7 mouse cellular contexts compared by ENCODE assay signal in genomic region chr11:69670786-69671725, GRCm38 (mm10). TPM values are rescaled to one million over a fixed set of nuclear protein-coding genes. Genes with fewer than 3 reads are reported as not detected.
DNase-seq lines count a peak whose midpoint lies in the region; ATAC-seq lines count a peak whose summit lies in the region.

No protein-coding gene starts in this region.

- intact Hi-C loops in gastrocnemius, postnatal 36 days (cut with DNase I): no loop called here
- intact Hi-C loops in left cerebral cortex, postnatal 36 days (cut with DNase I): no loop called here

- peak; percentile 67 for ATAC-seq in intestine, embryonic 16.5 days
- peak; percentile 66 for ATAC-seq in midbrain, embryonic 11.5 days (ENCODE audit: low FRiP score)

- no peaks in the 10 kb centered on the region for H3K9me3 ChIP-seq in intestine, embryonic 16.5 days (ENCODE audit: control insufficient read depth, low read length)
- H3K9me3 ChIP-seq in midbrain, embryonic 11.5 days (ENCODE audit: control insufficient read depth, low read length): no peaks in the 10 kb centered on the region

- H3K27me3 ChIP-seq in intestine, embryonic 16.5 days (replicated peaks; ENCODE audit: control insufficient read depth, insufficient read depth, low read length): no peaks in the 10 kb centered on the region
- no peaks in the 10 kb centered on the region for H3K27me3 ChIP-seq in midbrain, embryonic 11.5 days (ENCODE audit: control insufficient read depth, insufficient read depth, low read length)

- under 1% methylated on average over 60 of the region's 61 CpGs for WGBS in intestine, embryonic 16.5 days
- 2% methylated on average over 53 of the region's 61 CpGs for WGBS in midbrain, embryonic 11.5 days

- peak overlapping the region; percentile 99 for H3K27ac ChIP-seq in intestine, embryonic 16.5 days (ENCODE audit: low read length)
- peak overlapping the region; percentile 91 for H3K27ac ChIP-seq in midbrain, embryonic 11.5 days (ENCODE audit: low read depth, low read length)

- H3K9ac ChIP-seq in intestine, embryonic 16.5 days (ENCODE audit: low read depth, low read length): peak overlapping the region; percentile 99
- peak overlapping the region; percentile 100 for H3K9ac ChIP-seq in midbrain, embryonic 11.5 days (ENCODE audit: low read length)

- peak overlapping the region; percentile 99 for H3K4me3 ChIP-seq in intestine, embryonic 16.5 days (ENCODE audit: low read length)
- peak overlapping the region; percentile 100 for H3K4me3 ChIP-seq in midbrain, embryonic 11.5 days (ENCODE audit: low read depth, low read length)

- DNase-seq in adrenal gland, adult 18-20 months (ENCODE audit: low spot score in 2 of 2): peak; percentile 96
- DNase-seq in embryo, embryonic 11 days: peak; percentile 96
- peak; percentile 91 to 95 for DNase-seq in gastrocnemius, postnatal 36 days
- DNase-seq in left cerebral cortex, postnatal 36 days (ENCODE audit: low spot score in 2 of 2): peak; percentile 90 to 91
- DNase-seq in midbrain, embryonic 11.5 days (ENCODE audit: low spot score, missing footprints): peak; percentile 99
- DNase-seq in skeletal muscle tissue, adult 2 months (ENCODE audit: low read depth, low spot score): peak; percentile 95

- peaks cover 22% of the 10 kb centered on the region for H3K4me1 ChIP-seq in intestine, embryonic 16.5 days (ENCODE audit: control insufficient read depth, insufficient read depth, low read length)
- peaks cover 21% of the 10 kb centered on the region for H3K4me1 ChIP-seq in midbrain, embryonic 11.5 days (ENCODE audit: control insufficient read depth, insufficient read depth, low read length)

- H3K4me2 ChIP-seq in intestine, embryonic 16.5 days (ENCODE audit: low read depth, low read length): peak overlapping the region; percentile 88
- peak overlapping the region; percentile 94 for H3K4me2 ChIP-seq in midbrain, embryonic 11.5 days

- peaks cover 19% of the 10 kb centered on the region for H3K36me3 ChIP-seq in intestine, embryonic 16.5 days (ENCODE audit: control insufficient read depth, insufficient read depth, low read length)
- peaks cover 30% of the 10 kb centered on the region for H3K36me3 ChIP-seq in midbrain, embryonic 11.5 days (ENCODE audit: control insufficient read depth, insufficient read depth, low read length)

RNA-seq across cellular contexts. Expression of gene Eif4a1, which starts 1.2 kb away (rescaled TPM):
- 100 to 1,000 TPM; 584 to 655 TPM for total RNA-seq in adrenal gland, adult 18-20 months (2021)
- 100 to 1,000 TPM in 1 of 2 experiments, 10 to 100 TPM in 1; 74.1 to 103 TPM for total RNA-seq in gastrocnemius, postnatal 36 days (2021)
- polyA plus RNA-seq in intestine, embryonic 16.5 days (2015; fragmentation: Nextera tagmentation; extraction: Ambion mirVana): 524 and 563 TPM in 2 replicates
- 100 to 1,000 TPM; 276 to 285 TPM for total RNA-seq in left cerebral cortex, postnatal 36 days (2021)
- polyA plus RNA-seq in midbrain, embryonic 11.5 days (2014; fragmentation: Nextera tagmentation; extraction: Ambion mirVana): 877 and 900 TPM in 2 replicates

RNA-seq across cellular contexts. Expression of gene Cd68, which starts 5.1 kb away (rescaled TPM):
- total RNA-seq in adrenal gland, adult 18-20 months (2021): 10 to 100 TPM; 20.5 to 36.7 TPM
- 1 to 10 TPM; 2.6 to 3.2 TPM for total RNA-seq in gastrocnemius, postnatal 36 days (2021)
- polyA plus RNA-seq in intestine, embryonic 16.5 days (2015; fragmentation: Nextera tagmentation; extraction: Ambion mirVana): 14.0 and 14.7 TPM in 2 replicates
- 10 to 100 TPM; 14.9 to 15.1 TPM for total RNA-seq in left cerebral cortex, postnatal 36 days (2021)
- polyA plus RNA-seq in midbrain, embryonic 11.5 days (2014; fragmentation: Nextera tagmentation; extraction: Ambion mirVana): 7.0 and 7.9 TPM in 2 replicates

RNA-seq across cellular contexts. Expression of gene Mpdu1, which starts 8.6 kb away (rescaled TPM):
- total RNA-seq in adrenal gland, adult 18-20 months (2021): 100 to 1,000 TPM in 1 of 2 experiments, 10 to 100 TPM in 1; 95.7 to 117 TPM
- total RNA-seq in gastrocnemius, postnatal 36 days (2021): 1 to 10 TPM; 8.0 to 8.3 TPM
- 68.3 and 69.9 TPM in 2 replicates for polyA plus RNA-seq in intestine, embryonic 16.5 days (2015; fragmentation: Nextera tagmentation; extraction: Ambion mirVana)
- total RNA-seq in left cerebral cortex, postnatal 36 days (2021): 10 to 100 TPM; 59.8 to 62.3 TPM
- polyA plus RNA-seq in midbrain, embryonic 11.5 days (2014; fragmentation: Nextera tagmentation; extraction: Ambion mirVana): 31.2 and 34.5 TPM in 2 replicates

RNA-seq across cellular contexts. Expression of gene Senp3, which starts 10.8 kb away (rescaled TPM):
- total RNA-seq in adrenal gland, adult 18-20 months (2021): 10 to 100 TPM; 69.0 to 79.8 TPM
- 10 to 100 TPM; 22.7 TPM for total RNA-seq in gastrocnemius, postnatal 36 days (2021)
- 51.8 and 60.3 TPM in 2 replicates for polyA plus RNA-seq in intestine, embryonic 16.5 days (2015; fragmentation: Nextera tagmentation; extraction: Ambion mirVana)
- total RNA-seq in left cerebral cortex, postnatal 36 days (2021): 100 to 1,000 TPM in 1 of 2 experiments, 10 to 100 TPM in 1; 84.3 to 114 TPM
- 80.6 and 90.8 TPM in 2 replicates for polyA plus RNA-seq in midbrain, embryonic 11.5 days (2014; fragmentation: Nextera tagmentation; extraction: Ambion mirVana)

RNA-seq across cellular contexts. Expression of gene Tnfsf13, which starts 14.5 kb away (rescaled TPM):
- total RNA-seq in adrenal gland, adult 18-20 months (2021): 1 to 10 TPM; 2.8 to 5.3 TPM
- total RNA-seq in gastrocnemius, postnatal 36 days (2021): under 1 TPM; 0.39 to 0.92 TPM
- 0.44 and 0.57 TPM in 2 replicates for polyA plus RNA-seq in intestine, embryonic 16.5 days (2015; fragmentation: Nextera tagmentation; extraction: Ambion mirVana)
- total RNA-seq in left cerebral cortex, postnatal 36 days (2021): 1 to 10 TPM; 2.3 to 2.6 TPM
- polyA plus RNA-seq in midbrain, embryonic 11.5 days (2014; fragmentation: Nextera tagmentation; extraction: Ambion mirVana): not detected in 2 replicates

Comparison
In these comparisons a context has a peak if more than half of its experiments do, and no peak if none do; other contexts are left out.
1. Peak in every context shown above with its lines: DNase-seq, ATAC-seq, H3K4me3 ChIP-seq and H3K27ac ChIP-seq.
2. RNA of gene Mpdu1, which starts 8.6 kb away (total RNA-seq): 95.7 to 117 TPM in adrenal gland, adult 18-20 months and 59.8 to 62.3 TPM in left cerebral cortex, postnatal 36 days; 8.0 to 8.3 TPM in gastrocnemius, postnatal 36 days; every median in the first group is over 4 times any median in the second.